Mouse (Mus musculus): ENCODE results near the gene Gdpd4. TPM values are rescaled to one million over a fixed set of nuclear protein-coding genes. Genes with fewer than 3 reads are reported as not detected.
A peak's percentile ranks its signal among the peaks of the same experiment; 100 is the strongest.

Gene Gdpd4
- total RNA-seq (2017): not detected in 3 replicates

DNA sequence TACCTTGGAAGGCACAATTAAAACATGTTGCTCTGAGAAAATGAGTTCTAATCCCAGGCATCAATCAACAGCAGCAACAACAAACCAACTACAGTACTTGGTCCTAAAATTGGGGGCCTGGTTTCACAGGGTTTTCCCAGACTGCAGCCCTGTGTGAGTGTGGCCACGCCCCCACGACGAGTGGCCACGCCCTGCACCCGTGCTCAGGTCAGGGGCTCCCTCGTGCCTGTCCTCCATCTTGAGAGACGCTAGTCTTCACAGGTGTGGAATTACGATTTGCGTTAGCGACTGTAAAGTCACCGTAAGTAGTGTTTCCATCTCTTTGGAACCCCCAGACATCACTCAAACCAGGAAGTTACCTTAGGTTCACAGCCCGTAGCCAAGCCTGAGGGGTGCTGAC lies at the start of gene Gdpd4:
Gene Gdpd4 (plus strand): TSS at position 214 of the 400 bp plus-strand sequence.
- no peak for ATAC-seq (replicated peaks; ENCODE audit: insufficient number of reproducible peaks, low FRiP score, low TSS enrichment, poor library complexity, severe bottlenecking)

DNA sequence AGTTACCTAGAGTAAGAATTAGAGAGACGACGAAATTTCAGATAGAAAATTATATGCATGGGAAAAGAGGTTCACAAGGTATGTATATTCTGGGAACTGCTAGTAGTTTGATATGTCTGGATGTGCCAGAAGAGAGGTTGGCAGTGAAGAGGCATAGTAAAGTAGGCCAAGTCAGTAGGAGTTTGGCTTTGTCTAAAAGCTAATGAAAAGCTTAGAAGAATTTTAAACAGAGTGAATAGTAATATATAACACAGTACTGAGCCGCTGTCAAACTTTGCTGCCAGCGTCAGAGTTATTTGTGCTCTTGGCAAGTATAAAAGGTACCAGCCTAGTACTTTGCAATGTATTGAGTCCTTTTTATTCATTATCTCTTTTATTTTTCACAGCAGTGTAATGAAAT lies 47.4 kb upstream of the Gdpd4 start:
- ATAC-seq (replicated peaks; ENCODE audit: insufficient number of reproducible peaks, low FRiP score, low TSS enrichment, poor library complexity, severe bottlenecking): no peak

- no peak for ATAC-seq (replicated peaks; ENCODE audit: insufficient number of reproducible peaks, low FRiP score, low TSS enrichment, poor library complexity, severe bottlenecking)
These were observed 46.4 kb upstream of the Gdpd4 start for GRCm38 (mm10) chr7:97873317-97873716.

DNA sequence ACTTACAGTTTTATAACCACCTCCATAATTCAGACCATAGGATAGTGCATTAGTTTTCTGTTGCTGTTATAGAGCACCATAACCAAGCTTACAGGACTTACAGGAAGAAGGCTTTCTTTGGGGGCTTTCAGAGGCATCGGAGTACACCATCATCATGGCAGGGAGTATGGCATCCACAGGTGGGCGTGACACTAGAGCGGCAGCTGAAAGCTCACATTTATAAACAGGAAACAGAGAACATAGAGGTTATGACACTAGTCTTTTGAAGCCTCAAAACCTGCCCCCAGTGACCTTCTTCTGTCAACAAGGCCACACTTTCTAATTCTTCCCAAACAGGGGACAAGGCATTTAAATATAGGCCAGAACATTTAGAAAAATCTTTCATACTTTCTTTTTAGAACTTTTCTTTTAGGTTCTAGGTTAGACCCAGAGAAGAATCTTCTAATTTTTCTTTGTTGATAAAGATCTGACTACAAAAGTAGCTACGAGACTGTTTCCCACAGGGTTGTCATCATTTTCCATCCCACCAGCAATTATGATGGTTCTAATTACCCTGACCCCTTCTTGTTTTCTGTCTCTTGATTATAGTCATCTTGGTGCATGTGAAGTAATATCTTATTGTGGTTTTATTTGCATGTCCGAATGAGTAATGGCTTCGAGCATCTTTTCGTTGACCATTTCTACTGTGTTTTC lies 41.8 kb upstream of the Gdpd4 start:
- no peak for ATAC-seq (replicated peaks; ENCODE audit: insufficient number of reproducible peaks, low FRiP score, low TSS enrichment, poor library complexity, severe bottlenecking)

DNA sequence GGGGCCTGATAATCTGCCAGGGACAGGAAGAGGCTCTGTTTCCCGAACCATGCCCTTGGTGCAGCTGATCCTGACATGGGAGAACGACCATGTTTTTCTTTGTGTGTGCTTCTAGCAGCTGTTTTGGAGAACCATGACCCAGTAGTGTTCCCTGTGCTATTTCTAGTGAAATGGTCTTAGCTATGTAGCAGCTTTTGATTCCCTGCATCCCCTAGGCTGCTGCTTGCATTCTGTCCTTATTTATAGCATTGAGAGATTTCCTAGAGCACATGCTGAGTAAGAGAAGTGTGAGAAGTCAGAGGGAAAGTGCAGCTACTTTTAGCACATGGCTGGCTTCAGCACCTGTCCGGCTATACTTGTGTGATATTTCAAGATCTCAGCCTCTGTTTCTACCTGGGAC lies 8.1 kb upstream of the Gdpd4 start:
- no peak for ATAC-seq (replicated peaks; ENCODE audit: insufficient number of reproducible peaks, low FRiP score, low TSS enrichment, poor library complexity, severe bottlenecking)

GRCm38 (mm10) chr7:97914833-97915516 lies 4.8 kb upstream of the Gdpd4 start:
- ATAC-seq (replicated peaks; ENCODE audit: insufficient number of reproducible peaks, low FRiP score, low TSS enrichment, poor library complexity, severe bottlenecking): no peak

DNA sequence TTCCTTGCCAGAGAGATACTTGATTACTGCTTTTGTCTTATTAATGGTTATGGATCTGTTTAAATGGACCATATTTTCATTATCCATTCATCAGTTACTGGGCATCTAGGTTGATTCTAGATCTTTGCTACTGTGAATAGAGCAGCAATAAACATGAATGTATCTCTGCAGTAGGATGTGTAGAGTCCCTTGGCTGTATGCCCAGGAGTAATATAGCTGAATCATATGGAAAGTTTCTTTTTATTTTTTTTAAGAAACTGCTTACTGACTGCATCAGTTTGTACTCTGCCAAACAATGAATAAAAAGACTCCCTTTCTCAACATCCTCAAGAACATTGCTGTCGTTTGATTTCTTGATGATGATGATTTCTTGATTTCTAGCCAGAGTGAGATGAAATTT lies 6.1 kb downstream of the Gdpd4 start:
- no peak for ATAC-seq (replicated peaks; ENCODE audit: insufficient number of reproducible peaks, low FRiP score, low TSS enrichment, poor library complexity, severe bottlenecking)

DNA sequence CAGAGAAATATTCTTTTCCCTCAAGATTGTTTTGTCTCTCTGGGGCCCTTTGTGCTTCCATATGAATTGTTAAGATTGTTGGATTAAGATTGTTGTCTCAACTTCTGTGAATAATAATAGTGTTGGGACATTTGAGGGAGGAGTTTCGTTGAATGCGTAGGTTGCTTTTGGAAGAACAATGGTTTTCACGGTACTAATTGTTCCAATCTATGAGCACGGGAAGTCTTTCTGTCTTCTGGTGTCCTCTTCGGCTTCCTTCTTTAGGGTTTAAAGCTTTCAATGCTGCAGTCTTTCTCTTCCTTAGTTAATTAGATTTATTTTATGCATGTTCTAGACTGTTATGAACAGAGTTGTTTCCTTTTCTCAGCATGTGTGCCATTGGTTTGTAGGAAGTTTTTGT lies 7.2 kb downstream of the Gdpd4 start:
- ATAC-seq (replicated peaks; ENCODE audit: insufficient number of reproducible peaks, low FRiP score, low TSS enrichment, poor library complexity, severe bottlenecking): no peak

GRCm38 (mm10) chr7:97944485-97944884 lies 24.7 kb downstream of the Gdpd4 start:
- ATAC-seq (replicated peaks; ENCODE audit: insufficient number of reproducible peaks, low FRiP score, low TSS enrichment, poor library complexity, severe bottlenecking): no peak

- ATAC-seq (replicated peaks; ENCODE audit: insufficient number of reproducible peaks, low FRiP score, low TSS enrichment, poor library complexity, severe bottlenecking): no peak
These were observed 52.7 kb downstream of the Gdpd4 start for GRCm38 (mm10) chr7:97972486-97972885.

GRCm38 (mm10) chr7:97977463-97977862 lies 57.7 kb downstream of the Gdpd4 start:
- no peak for ATAC-seq (replicated peaks; ENCODE audit: insufficient number of reproducible peaks, low FRiP score, low TSS enrichment, poor library complexity, severe bottlenecking)

DNA sequence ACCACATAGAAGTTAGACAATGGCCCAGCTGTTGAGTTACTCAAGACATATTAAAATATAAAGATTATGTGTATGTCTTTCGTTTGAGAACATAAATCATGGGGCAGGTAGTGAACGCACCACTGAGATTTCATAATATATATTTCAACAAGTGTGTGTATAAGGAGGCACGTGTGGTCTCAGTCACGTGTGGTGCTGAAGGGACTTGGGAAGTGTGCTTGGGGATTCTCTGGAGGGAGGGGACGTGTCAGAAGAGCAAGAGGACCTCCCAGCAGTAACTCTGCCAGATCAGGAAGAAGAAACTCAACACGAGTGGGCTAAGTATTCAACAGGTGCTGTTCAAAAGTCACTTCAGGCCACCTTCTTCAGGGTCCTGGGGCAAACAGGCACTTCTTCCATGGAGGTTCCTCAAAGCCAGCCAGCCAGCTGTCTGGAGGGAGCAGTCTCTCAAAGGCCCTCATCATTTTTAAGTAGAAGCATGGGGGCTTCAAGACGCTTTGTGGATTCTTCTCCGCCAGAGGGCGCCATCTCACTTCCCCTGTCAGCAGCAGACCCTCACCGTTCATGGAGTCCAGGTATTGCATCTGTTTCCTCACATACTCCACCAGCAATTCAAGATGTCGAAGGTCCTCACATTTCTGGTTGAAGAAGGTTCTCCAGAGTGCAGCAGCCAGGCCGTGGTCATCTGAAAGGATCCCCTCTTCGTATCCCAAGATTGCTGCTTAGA lies 64.5 kb downstream of the Gdpd4 start:
- no peak for ATAC-seq (replicated peaks; ENCODE audit: insufficient number of reproducible peaks, low FRiP score, low TSS enrichment, poor library complexity, severe bottlenecking)

- no peak for ATAC-seq (replicated peaks; ENCODE audit: insufficient number of reproducible peaks, low FRiP score, low TSS enrichment, poor library complexity, severe bottlenecking)
These were observed 82.9 kb downstream of the Gdpd4 start for GRCm38 (mm10) chr7:98002617-98003016.

DNA sequence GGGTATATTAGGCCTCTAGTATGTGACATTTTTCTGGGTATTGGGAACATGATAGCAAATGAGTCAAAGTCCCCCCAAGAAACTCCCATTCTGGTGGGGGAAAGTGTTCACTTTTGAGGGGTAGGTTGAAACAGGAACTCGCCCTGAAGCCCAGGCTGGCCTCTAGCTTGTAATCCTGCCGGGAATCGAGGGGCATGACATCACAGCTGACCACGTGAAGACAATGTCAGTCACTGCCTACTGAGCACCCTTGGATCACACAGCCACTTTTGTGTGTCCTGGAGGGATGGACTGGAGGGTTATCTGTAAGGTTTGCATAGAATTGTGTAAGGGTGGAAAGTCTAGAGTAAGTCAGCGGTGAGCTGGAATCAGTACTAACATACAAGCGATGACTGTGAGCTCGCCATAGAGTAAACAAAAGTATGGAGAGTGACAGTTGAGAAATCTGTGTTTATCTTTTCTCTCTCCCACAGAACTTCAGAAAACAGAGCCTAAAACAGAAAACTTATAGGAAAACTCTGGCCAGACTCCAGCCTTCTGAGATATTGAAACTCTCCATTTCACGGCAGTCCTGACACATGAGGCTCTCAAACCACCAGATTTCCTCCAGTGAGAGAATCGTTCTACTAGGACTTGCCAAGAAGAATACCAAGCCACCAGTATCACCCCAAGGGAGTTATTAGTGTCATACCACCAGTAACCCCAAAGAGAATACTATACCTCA lies 128.5 kb downstream of the Gdpd4 start:
- ATAC-seq (replicated peaks; ENCODE audit: insufficient number of reproducible peaks, low FRiP score, low TSS enrichment, poor library complexity, severe bottlenecking): no peak

DNA sequence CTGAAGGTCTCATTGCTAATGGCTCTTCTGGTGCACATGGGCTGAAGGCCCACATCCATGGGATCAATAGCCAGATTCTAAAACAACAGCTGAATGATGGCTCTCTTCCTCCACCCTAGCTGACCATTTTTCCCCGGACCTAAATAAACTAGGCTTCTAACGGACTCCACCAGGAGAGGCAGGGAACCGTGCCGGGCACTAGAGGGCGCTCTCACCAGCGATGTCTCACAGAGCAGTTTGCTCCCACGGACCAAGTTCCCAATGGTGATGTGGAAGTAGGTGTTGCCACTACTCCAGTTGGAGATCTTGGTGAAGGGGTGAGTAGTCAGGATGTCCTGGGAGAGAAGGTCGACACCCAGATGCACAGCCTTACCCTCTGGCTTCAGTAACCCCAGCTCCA lies 132.2 kb downstream of the Gdpd4 start:
- no peak for ATAC-seq (replicated peaks; ENCODE audit: insufficient number of reproducible peaks, low FRiP score, low TSS enrichment, poor library complexity, severe bottlenecking)

DNA sequence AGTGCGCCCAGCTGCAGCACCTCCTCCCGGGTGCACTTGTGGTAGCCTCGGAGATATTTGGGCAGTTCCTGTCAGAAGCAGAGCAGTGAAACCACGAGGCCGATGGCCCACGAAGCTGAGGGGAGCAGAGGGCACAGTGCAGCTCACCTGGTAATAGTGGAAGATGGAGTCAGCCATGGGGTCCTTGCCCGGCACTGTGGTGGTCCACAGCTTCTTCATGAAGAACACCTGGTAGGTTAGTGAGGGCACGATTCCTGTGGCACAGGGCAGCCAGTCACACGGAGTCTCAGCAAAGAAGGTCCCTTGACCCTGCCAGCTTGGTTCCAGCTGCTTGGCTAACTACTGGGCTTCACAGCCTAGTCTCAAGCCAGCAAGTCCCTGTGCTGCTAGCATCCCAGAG lies 134.7 kb downstream of the Gdpd4 start:
- ATAC-seq (replicated peaks; ENCODE audit: insufficient number of reproducible peaks, low FRiP score, low TSS enrichment, poor library complexity, severe bottlenecking): no peak

DNA sequence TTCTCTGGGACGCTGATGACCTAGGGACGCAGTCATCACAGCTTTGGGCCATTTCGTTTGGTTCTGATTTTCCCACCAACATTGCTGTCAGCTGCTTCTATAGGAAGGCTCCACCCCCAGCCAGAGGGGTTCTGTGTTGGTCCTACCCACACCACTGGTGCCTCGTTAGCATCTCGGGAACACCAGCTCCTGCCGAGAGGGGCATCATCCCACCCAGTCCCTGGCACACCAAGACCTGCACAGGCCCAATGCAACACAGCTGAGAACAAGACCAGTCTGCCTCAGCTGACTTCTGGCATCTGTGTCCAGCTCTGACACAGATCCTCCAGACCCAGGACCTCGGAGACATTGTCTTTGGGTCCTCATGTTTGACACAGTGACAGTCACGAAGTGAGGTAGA lies 135.2 kb downstream of the Gdpd4 start:
- no peak for ATAC-seq (replicated peaks; ENCODE audit: insufficient number of reproducible peaks, low FRiP score, low TSS enrichment, poor library complexity, severe bottlenecking)

DNA sequence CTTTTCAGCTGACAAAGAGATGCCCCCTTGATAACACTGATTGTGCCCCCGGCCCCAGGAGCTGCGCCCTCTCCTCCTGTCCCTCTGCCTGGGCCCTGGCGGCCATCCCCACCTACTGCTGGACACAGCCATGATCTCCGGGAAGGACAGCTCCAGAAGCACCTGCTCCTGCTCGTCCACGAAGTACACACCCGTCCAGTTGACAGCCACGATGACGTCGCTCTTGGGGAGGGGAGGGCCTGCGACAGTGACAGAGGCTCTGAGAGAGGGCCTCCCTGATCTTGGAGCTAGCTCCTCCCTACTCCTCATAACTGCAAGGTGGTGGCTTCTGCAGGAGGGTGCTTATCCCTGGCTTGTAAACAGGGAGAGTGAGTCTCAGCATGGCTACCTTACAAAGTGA lies 146.5 kb downstream of the Gdpd4 start:
- no peak for ATAC-seq (replicated peaks; ENCODE audit: insufficient number of reproducible peaks, low FRiP score, low TSS enrichment, poor library complexity, severe bottlenecking)

DNA sequence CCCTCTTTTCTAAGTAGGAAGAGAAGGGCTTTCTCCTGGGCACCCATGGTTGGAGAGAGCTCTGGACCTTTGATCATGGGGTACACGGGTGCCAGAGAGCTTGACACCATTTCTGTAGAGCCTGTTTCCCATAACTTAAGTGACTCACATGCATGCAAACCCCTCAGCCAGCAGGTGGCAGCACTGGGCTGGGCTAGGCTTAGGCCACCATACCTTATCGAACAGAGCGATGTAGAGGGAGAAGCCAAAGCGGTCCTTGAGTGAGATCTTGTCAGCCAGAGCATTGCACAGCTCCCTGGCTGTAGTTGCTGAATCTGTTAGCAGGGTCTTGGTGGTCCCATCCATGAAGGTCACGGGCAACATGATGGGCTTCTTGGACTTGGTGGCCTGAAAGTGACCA lies 151.9 kb downstream of the Gdpd4 start:
- peak; percentile 79 for ATAC-seq (replicated peaks; ENCODE audit: insufficient number of reproducible peaks, low FRiP score, low TSS enrichment, poor library complexity, severe bottlenecking)

Data from monocyte, adult 5-6 weeks (primary cell).